Mouse (Mus musculus): ENCODE measurements around the gene Alpl.

Gene Alpl

DNA sequence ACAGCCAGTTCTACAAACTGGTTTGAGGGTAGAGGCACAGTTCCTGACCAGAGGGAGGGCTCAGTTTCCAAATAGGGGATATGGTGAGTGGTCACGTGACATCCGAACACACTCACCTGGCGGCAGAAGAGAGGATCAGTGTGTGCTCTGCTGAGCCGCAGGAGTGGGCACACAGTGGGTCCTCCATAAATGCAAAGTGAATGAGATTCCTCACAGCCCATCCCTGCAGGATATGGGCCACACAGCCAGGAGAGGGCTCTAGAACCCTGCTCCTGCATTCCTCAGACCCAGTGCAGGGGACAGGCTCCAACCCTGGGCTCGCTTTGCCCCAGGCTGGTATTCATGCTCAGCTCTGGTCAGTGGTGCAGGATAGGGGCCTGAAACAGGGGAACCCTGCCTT is 62.7 kb downstream of the Alpl start:
- DNase-seq (ENCODE audit: low spot score): no peak

DNA sequence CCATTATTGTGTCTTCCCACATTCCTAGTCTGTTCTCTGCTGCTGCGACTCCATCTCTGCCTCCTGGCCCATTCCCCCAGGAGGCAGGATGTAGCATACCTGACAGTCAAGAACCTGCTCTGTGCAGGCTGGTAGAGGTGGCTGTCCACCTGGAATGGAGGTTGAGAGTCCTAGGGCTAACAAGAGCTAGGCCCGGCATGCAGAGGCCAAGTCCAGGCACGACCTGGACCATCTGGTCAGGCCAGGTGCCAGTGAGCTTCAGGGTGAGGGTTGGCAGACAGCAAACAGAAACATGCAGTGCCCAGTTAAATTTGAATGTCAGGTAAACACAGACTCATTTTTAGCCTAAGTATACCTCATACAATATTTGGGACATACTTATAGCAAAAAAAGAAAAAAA is 63.2 kb downstream of the Alpl start:
- no peak for DNase-seq (ENCODE audit: low spot score)

DNA sequence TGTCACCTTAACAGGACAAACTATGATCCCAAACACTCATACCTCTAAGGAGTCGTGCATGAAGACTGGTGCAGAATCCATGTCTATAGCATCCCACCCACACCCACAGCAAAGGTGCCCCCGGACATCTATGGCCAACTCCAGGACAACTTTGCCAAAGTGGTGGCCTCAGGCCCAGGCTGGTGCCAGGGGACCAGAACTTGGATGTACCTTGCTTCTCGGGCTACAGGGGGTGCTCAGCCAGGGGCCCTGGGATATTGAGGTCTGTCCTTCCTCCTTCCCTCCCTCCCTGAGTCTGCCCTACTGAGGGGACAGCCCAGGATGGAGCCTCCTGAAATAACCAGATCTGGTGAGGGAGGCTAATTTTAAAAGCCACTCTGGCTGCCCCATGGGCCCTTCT is 63.8 kb downstream of the Alpl start:
- DNase-seq (ENCODE audit: low spot score): no peak

DNA sequence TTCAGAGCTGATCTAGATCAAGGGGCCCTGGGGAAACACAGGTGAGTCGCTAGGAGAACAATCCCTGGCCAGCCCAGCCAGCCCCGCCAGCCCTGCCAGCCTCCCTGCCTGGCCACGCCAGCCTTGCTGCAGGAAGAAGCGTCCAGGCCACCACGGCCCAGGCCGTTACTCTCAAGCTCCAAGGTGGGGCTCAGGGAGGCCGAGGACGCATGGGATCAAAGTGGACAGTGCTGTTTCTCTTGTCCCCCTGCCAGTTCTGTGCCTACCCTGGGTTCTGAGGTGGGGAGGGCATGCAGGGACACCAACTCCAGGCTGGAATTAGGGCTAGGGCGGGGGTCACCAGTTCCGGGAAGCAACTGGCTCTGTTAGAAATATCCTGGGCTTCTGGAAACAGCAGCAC is 64.3 kb downstream of the Alpl start:
- no peak for DNase-seq (ENCODE audit: low spot score)

DNA sequence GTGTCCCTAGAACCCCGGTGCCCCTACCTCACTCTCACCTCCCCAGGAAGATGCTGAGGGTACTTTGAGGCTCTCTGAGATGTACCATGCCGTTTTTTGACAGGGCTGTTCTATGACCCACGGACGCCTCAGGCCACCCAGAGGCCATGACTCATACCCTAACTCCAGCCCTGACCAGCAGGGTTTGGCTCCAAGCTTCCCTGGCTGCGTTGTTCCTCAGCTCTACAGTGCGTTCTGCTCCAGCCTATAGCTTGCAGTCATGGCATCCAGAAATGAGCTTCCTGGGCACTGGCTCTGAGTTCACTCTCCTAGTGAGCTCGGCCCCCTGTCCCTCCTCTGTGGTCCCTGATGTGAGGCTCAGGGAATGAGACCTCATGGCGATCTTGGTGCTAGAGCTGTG is 65.4 kb downstream of the Alpl start:
- DNase-seq (ENCODE audit: low spot score): no peak

DNA sequence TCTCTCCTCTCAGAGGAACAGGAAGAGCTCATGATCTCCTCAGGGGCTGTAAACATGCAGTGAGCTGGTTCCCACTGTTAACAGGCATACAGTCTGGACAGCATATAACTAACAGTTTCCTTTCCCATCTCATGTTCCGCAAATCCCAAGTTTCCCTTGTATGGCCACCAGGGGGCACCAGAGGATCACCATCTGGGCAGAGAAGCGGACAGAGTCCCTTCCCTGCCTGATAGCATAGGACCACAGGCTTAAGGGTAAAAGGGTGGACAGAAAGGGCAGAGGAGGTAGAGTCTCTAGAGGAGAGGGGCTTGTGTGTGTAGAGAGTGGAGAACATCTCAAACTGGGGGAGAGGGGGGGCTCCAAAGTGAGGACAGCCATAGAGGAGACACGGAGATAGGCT is 66.0 kb downstream of the Alpl start:
- DNase-seq (ENCODE audit: low spot score): peak; percentile 87

DNA sequence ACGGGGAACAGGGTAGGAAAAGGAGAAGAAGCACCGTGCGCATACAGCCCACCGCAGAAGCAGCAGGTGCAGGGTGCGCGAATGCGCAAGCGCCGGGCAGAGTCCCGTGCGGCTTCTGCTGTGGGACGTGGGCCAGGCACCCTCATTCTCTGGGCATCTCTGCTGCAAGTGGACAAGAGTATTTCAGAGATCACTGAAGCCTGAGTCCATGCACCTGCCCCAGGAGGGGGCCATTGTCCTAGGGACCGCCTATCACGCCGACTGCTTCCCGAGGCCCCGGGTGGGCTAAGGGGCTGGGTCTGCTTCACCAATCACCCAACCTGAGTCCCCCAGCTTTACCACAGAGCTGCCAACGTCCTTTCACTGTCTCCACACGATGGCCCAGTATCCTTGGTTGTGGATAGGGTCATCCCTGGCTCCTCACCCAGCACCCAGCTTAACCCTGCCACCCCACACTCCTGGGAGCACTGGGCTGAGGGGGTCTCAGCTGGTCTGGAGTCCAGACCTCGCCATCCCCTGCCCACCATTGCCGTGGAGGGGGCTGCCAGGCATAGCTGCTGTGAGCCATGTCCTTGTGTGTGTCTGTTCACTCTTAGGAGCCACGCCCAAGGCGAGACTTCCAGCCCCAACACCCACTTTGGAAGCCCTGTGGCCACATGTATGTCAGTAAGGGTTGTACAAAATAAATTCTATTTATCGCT is 66.9 kb downstream of the Alpl start:
- DNase-seq (ENCODE audit: low spot score): no peak

DNA sequence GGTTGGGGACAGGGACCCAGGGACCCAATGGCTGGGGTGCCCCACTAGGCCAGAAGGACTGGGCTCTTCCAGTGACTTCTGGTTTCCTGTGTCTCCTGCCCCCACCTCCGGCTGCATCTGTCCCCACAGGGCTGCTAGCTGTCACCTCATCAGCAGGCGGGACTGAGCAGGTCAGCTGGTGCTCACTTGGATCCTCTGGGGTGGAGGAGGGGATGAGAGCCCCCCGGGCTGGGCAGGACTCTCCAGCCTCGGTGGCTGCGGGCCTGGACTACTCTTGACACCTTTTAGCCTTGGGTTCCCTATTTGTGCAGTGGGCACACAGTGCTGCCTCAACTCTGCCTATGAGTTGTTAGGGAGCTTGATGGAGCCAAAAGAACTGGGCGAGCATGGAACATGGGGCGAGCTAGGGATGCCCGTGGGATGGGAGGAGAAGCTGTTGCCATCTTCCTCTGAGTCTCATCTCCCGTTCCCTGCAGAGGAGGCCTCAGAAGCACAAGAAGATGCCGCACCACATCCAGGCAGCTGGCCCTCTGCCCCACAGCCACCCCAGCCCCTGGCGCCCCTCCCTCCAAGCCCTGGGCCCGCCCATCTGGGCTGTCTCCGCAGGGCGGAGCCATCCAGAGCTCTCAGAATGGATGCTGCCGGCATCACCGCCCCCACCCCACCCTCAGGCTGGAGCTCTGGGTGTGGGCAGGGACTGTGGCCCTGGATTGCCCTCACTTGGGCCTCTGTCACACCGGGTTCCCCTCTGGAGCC is 67.6 kb downstream of the Alpl start:
- DNase-seq (ENCODE audit: low spot score): no peak

DNA sequence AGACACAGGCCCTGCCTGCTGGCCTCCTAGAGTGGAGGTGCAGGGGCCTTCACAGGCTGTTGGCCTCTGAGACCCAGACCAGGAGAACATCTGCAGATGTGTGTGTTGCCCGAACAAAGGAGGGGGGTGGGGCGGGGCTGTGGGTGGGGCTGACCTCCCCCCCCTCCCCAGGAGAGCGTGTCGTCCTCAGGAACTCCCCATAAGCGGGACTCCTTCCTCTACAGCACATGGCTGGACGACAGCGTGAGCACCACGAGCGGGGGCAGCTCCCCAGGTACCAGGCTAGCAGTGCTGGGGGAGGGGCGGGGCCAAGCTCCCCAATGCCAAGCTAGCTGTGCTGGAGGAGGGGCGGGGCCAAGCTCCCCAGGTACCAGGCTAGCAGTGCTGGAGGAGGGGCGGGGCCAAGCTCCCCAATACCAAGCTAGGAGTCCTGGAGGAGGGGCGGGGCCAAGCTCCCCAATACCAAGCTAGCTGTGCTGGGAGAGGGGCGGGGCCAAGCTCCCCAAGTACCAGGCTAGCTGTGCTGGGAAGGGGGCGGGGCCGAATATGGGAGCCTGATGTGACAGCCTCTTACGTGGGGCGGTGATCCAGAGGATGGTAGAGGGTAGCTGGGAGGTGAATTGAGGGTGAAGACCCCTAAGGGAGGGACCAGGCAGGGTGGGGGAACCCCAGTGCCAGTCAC is 68.5 kb downstream of the Alpl start:
- DNase-seq (ENCODE audit: low spot score): no peak

DNA sequence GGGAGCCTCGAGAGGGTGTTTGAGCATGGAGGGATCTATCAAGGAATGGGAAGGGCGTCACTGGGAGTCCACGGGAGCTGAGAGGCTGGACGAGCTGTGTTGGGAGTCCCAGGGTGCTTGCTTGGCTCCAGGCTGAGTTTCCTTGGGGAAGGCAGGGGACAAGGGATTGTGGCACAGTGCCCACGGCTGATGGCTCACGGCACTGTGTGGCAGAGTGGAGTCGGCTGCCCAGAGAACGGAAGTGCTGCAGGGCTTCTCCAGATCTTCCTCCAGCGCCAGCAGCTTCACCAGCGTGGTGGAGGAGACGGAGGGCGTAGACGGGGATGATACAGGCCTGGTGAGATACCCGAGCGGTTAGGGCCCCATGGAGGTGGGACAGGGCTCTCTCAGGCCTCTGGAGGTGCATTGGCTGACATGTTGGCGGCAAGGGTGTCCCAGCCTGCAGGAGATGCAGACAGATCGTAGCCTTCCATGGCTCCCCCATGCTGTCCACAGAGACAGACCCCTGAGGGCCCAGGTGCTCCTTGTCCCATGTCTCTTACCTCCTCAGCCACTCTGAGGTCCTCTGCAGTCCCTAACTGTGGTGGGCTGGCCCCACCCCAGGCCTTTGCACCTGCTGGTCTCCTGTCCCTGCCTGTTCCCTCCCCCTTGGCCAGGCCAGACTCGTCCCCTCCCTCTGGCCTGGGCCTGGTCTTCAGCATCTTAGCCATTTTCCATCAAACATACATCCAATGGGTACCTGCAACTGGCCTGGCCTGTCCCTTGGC is 69.3 kb downstream of the Alpl start:
- no peak for DNase-seq (ENCODE audit: low spot score)

DNA sequence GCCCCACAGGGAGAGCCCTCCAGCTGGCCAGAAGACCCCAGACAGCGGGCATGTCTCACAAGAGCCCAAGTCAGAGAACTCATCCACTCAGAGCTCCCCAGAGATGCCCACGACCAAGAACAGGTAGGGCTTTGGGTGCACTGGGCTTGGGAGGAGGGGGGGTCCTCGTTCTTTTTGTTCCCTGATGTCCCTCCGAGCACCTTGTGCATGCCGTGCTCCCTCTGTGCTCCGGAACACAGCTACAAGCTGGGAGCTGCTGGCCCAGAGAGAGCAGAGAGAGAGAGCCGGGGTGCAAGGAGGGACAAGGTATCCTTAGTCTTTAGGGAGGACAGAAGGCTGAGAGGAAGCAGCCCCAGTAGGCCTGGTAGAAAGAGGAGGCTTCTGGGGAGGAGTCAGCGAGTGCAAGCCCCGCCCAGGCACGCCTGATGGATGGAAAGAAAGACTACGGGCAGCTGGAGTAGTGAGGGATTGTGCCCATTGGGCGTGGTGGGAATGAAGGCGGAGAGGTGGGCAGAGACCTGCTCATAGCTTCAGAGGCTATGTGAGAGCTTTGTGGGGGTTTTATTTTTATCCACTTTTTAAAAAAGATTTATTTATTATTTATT is 70.5 kb downstream of the Alpl start:
- no peak for DNase-seq (ENCODE audit: low spot score)

DNA sequence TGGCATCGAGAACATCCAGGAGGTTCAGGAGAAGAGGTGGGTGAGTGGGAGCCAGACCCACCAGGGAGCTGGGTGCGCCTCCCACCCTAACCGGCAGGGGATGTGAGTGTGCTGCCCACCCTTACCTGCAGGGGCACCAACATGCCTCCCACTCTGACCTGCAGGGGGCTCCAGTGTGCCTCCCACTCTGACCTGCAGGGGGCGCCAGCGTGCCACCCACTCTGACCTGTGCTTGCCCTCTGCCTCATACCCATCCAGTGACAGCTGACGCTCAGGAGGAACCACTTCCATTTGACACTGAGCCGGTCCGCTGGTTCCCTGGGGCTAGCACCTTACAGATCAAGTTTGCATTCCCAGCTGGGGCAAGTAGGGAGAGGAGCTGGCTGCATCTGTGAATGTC is 71.4 kb downstream of the Alpl start:
- no peak for DNase-seq (ENCODE audit: low spot score)

DNA sequence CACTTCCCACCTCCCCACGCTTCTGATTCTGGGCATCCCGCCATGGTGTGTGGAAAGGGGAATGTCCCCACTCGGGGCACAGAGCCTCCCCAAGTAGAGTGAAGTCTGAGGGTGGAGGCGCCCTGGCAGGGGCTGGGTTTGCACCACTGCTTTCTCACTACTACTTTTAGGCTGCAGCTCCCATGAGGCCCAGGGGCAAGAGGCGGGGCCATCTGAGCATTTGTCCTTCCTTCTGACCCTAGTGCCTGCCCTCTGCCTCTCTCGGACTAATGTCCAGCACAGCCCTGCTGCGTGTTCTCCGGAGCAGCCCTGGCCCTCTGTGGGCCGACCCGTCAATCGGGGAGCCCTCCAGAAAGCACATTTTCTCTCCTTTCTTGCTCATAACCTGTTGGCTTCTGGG is 72.0 kb downstream of the Alpl start:
- no peak for DNase-seq (ENCODE audit: low spot score)

DNA sequence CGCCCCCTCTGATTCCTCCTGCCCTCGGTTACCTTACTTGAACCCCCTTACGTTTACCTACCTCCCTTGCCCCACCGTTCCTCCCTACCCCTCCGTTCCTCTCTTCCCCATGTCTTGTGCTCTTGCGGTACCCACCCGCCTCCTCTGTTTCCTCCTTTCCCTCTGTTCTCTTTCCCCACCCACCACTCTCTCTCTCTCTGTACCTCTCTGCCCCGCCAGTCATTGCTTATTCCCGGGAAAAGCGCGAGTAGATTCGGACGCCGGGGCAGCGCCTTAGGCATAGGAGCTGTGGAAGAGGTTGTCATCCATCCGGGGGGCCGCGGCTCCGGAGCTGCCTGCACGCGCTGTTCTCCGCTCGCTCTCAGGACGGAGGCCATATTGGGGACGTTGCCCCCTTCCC is 72.7 kb downstream of the Alpl start:
- no peak for DNase-seq (ENCODE audit: low spot score)

DNA sequence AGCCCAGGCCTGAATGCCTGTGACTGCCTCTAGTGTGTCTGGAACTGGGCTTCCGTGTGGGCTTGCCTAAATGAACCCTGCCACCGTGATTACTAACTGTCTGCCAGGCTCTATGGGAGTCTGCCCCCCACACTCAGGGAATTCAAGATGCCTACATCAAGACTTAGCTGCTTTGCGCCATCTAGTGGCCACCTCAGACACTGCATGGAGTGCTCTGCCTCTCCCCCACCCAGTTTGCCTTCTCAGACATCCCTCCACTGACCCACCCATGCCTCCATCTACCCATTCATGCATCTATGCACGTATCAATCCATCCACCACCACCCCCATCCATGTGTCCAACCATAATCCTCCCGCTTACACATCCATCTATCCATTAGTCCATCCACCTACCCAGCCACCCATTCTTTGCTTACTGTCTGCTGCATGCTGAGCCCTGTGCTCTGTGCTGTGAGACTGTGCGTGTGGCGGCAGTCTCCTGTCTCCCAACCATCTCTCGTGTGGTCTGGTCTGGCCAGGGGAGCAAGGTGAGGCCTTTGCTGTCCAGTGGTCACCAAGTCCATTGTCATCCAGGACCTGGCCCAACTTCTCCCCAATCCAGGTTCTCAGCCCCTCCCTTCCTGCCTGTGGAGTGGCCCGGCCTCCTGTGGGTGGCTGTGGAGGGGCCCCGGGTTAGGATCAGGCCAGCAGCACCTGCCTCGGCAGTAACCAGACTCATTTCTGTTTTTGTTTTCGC is 73.3 kb downstream of the Alpl start:
- peak; percentile 57 for DNase-seq (ENCODE audit: low spot score)

DNA sequence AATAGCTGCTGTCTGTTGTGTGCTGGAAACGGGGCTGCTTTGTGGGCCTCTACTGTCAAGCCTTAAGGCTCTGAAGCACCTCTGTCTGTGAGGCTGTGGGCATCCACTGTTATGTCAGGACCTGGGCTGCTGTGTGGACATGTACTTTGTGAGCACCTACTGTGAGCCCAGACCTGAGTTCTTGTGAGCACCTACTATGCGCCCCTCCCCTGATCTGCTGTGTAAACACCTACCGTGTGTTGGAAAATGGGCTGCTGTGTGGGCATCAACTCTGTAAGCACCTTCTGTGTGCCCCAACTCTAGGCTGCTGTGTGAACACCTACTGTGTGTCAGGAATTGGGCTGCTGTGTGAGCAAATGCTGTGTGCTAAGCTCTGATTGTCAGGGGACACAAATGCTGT is 74.0 kb downstream of the Alpl start:
- DNase-seq (ENCODE audit: low spot score): no peak

DNA sequence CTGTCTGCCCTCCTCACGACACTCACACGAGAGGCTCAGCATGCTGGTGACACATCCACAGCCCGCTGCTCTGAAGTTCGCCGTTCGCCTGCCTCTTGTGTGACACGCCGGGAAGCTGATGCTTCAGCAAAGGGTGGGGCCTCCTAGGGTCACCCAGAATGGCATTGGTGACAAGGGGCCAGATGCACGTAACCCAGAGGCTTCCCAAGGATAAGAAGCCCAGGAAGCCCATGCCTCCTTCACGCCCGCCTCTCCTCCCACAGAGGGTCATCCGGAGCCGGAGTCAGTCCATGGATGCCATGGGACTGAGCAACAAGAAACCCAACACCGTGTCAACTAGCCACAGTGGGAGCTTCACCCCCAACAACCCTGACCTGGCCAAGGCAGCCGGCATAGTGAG is 74.6 kb downstream of the Alpl start:
- DNase-seq (ENCODE audit: low spot score): no peak

DNA sequence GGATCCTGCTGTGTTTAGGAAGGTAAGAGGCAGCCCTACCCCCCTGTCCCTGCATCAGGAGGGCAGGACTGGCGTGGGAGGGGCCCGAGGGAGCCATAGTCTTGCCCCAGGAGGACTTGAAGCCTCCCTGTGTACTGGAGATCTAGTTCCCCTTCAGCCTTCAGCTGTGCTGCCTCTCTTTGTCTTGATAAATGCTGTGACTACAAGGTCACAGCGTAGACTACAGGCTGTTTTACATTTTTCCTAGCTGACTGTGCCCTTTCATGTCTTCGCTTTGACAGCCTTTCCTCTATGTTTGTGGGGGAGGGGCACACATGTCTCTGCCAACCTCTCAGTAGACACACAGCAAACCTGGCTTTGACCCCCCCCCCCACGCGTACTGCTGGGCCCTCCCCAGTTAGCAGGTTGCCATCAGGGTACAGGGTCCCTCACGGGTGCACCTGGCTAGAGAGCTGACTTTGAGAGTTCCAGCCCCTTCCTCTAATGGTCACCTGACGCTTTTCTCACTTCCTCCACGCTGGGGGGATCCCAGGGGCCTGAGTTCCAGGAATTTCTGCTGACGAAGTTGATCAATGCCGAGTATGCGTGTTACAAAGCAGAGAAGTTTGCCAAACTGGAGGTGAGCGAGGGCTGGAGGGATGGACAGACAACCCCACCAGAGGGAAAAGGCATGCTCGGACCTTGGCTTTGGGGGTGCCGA is 76.7 kb downstream of the Alpl start:
- no peak for DNase-seq (ENCODE audit: low spot score)

DNA sequence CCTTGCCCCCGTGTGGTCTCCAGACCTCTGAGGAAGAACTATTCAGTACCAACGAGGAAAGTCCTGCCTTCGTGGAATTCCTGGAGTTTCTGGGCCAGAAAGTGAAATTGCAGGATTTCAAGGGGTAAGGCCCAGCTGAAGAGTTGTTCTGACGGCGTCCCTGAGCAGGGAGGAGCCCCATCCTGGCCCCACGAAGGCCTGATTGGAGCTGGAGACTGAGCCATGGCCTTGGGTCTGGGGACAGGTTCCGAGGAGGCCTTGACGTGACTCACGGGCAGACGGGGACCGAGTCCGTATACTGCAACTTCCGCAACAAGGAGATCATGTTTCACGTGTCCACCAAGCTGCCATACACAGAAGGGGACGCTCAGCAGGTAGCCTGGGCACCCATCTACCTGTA is 78.5 kb downstream of the Alpl start:
- DNase-seq (ENCODE audit: low spot score): no peak

DNA sequence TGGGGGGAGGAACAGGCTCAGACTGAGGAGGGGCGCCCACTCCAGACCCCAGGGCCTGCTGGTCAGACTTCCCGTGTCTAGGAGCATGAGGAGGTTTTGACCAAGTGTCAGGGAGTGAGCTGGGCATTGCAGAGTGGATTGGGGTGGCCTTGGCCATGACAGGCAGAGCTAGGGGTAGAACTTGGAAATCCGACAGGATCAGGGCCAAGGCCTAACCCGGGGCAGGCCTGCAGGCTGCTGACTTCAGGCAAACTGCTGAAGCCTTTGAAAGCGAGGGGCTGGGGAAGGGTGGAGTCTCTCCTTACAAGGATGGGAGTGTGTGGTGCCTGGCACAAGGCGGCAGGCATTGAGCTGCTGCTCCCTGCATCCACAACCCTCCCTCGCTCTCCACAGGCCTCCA is 79.2 kb downstream of the Alpl start:
- no peak for DNase-seq (ENCODE audit: low spot score)

Data from ovary, postnatal 10 days (tissue).